Mouse (Mus musculus) embryonic facial prominence, embryonic 10.5 days (tissue): ENCODE results near the gene Capn12. TPM values are rescaled to one million over a fixed set of nuclear protein-coding genes. Genes with fewer than 3 reads are reported as not detected.

Experiments used
- DNase-seq: peaks from one replicate; pipeline ENCODE4 v3.0.0-alpha.2; 2017; ENCODE audit warnings: low spot score
- H3K27ac ChIP-seq: fragments of 300-500 bp; sonication (generic); replicated peaks from 2 replicates; pipeline ENCODE4 v1.5.1; 2016; ENCODE audit warnings: mild to moderate bottlenecking
- H3K27me3 ChIP-seq: fragments of 300-500 bp; sonication (generic); replicated peaks from 2 replicates; pipeline ENCODE4 v1.6.1; 2016; ENCODE audit warnings: low read depth, mild to moderate bottlenecking; ENCODE audit not compliant: poor library complexity, severe bottlenecking
- H3K36me3 ChIP-seq: fragments of 300-500 bp; sonication (generic); replicated peaks from 2 replicates; pipeline ENCODE4 v1.6.1; 2016; ENCODE audit warnings: mild to moderate bottlenecking, moderate library complexity
- H3K4me1 ChIP-seq: fragments of 300-500 bp; sonication (generic); 2 replicates; pipeline ENCODE4 v1.6.1; 2016
- H3K4me3 ChIP-seq: fragments of 300-500 bp; sonication (generic); 2 replicates; pipeline ENCODE4 v1.5.1; 2016; ENCODE audit warnings: mild to moderate bottlenecking, moderate library complexity
- H3K9me3 ChIP-seq: fragments of 300-500 bp; sonication (generic); 2 replicates; pipeline ENCODE4 v1.6.1; 2016; ENCODE audit warnings: mild to moderate bottlenecking
- WGBS: fragments of 180-500 bp; shearing (Covaris S2); methylation state at CpG from one replicate; pipeline ENCODE4 v1.1.7; 2016; 5-methylcytosine and 5-hydroxymethylcytosine counted together
- polyA plus RNA-seq: library from polyadenylated mRNA; unstranded; fragments of >200 nt; fragmentation: Nextera tagmentation; extraction: Ambion mirVana; gene quantifications from 2 replicates; pipeline ENCODE4 v1.2.1, GENCODE M21; 2016

The Capn12 gene
- polyA plus RNA-seq, 1 experiment from 2014 or later: 0.55 TPM

- Histone ChIP-seq H3K27me3 (no peaks in the 10 kb centered on the region), H3K27ac (no peak overlapping the region), H3K4me1 (no peaks in the 10 kb centered on the region), H3K36me3 (peaks cover 100% of the 10 kb centered on the region), H3K4me3 (no peak overlapping the region), H3K9me3 (no peaks in the 10 kb centered on the region)
- WGBS: 87% methylated on average over 10 of the region's 10 CpGs
- no peak for DNase-seq
Observed at GRCm38 (mm10) chr7:28903778-28904177, 22.6 kb downstream of the Capn12 start.

GRCm38 (mm10) chr7:28907195-28907594 is 26.0 kb downstream of the Capn12 start:
- peaks cover 7% of the 10 kb centered on the region; the same call in 1 of the 2 replicates for H3K4me1 ChIP-seq
- H3K36me3 ChIP-seq: peaks cover 100% of the 10 kb centered on the region
- no peak overlapping the region for H3K27ac ChIP-seq
- no peak for DNase-seq
- no peaks in the 10 kb centered on the region for H3K9me3 ChIP-seq
- H3K27me3 ChIP-seq: no peaks in the 10 kb centered on the region
- no peak overlapping the region for H3K4me3 ChIP-seq
- WGBS: 95% methylated on average over 5 of the region's 5 CpGs

- Histone ChIP-seq H3K4me3 (no peak overlapping the region), H3K27me3 (no peaks in the 10 kb centered on the region), H3K4me1 (peaks cover 12% of the 10 kb centered on the region), H3K9me3 (no peaks in the 10 kb centered on the region), H3K36me3 (peaks cover 100% of the 10 kb centered on the region), H3K27ac (peak overlapping the region; percentile 19; the same call in 1 of the 2 replicates)
- WGBS: 60% methylated on average over 4 of the region's 4 CpGs
- DNase-seq: no peak
Observed at GRCm38 (mm10) chr7:28911632-28912031, 30.4 kb downstream of the Capn12 start.

GRCm38 (mm10) chr7:28913171-28913570 is 31.9 kb downstream of the Capn12 start:
- WGBS: 73% methylated on average over 11 of the region's 11 CpGs
- peaks cover 100% of the 10 kb centered on the region for H3K36me3 ChIP-seq

GRCm38 (mm10) chr7:28916491-28916890 is 35.3 kb downstream of the Capn12 start:
- Histone ChIP-seq H3K36me3 (peaks cover 92% of the 10 kb centered on the region), H3K27me3 (no peaks in the 10 kb centered on the region)

More at GRCm38 (mm10) chr7:28913171-28913570, 31.9 kb downstream of the Capn12 start:
- Histone ChIP-seq H3K4me1 (peaks cover 14% of the 10 kb centered on the region), H3K27ac (no peak overlapping the region), H3K9me3 (no peaks in the 10 kb centered on the region), H3K4me3 (no peak overlapping the region), H3K27me3 (no peaks in the 10 kb centered on the region)
- DNase-seq: no peak

GRCm38 (mm10) chr7:28917503-28918426 is 36.5 kb downstream of the Capn12 start:
- Histone ChIP-seq H3K27ac (no peak overlapping the region), H3K4me1 (peaks cover 50% of the 10 kb centered on the region), H3K36me3 (peaks cover 89% of the 10 kb centered on the region), H3K27me3 (no peaks in the 10 kb centered on the region), H3K4me3 (no peak overlapping the region), H3K9me3 (no peaks in the 10 kb centered on the region)
- no peak for DNase-seq
- WGBS: 71% methylated on average over 10 of the region's 10 CpGs

More at GRCm38 (mm10) chr7:28916491-28916890, 35.3 kb downstream of the Capn12 start:
- no peak overlapping the region for H3K4me3 ChIP-seq
- DNase-seq: no peak
- no peak overlapping the region for H3K27ac ChIP-seq
- H3K4me1 ChIP-seq: peaks cover 43% of the 10 kb centered on the region
- H3K9me3 ChIP-seq: no peaks in the 10 kb centered on the region

GRCm38 (mm10) chr7:28918540-28918939 is 37.3 kb downstream of the Capn12 start:
- peaks cover 84% of the 10 kb centered on the region for H3K36me3 ChIP-seq
- 66% methylated on average over 8 of the region's 8 CpGs for WGBS
- DNase-seq: no peak

GRCm38 (mm10) chr7:28919815-28920214 is 38.6 kb downstream of the Capn12 start:
- peak; percentile 52 for DNase-seq
- Histone ChIP-seq H3K27me3 (no peaks in the 10 kb centered on the region), H3K4me1 (peaks cover 66% of the 10 kb centered on the region), H3K27ac (peak overlapping the region; percentile 78), H3K36me3 (peaks cover 71% of the 10 kb centered on the region), H3K4me3 (peak overlapping the region; percentile 11; the same call in 1 of the 2 replicates), H3K9me3 (no peaks in the 10 kb centered on the region)
- WGBS: 65% methylated on average over 6 of the region's 6 CpGs

More at GRCm38 (mm10) chr7:28918540-28918939, 37.3 kb downstream of the Capn12 start:
- Histone ChIP-seq H3K27me3 (no peaks in the 10 kb centered on the region), H3K4me3 (no peak overlapping the region), H3K9me3 (no peaks in the 10 kb centered on the region), H3K27ac (peak overlapping the region; percentile 78; the same call in 1 of the 2 replicates), H3K4me1 (peaks cover 53% of the 10 kb centered on the region)

- Histone ChIP-seq H3K4me1 (peaks cover 79% of the 10 kb centered on the region), H3K36me3 (peaks cover 58% of the 10 kb centered on the region), H3K4me3 (no peak overlapping the region), H3K27me3 (no peaks in the 10 kb centered on the region), H3K9me3 (no peaks in the 10 kb centered on the region), H3K27ac (no peak overlapping the region)
- DNase-seq: no peak
- WGBS: 94% methylated on average over 3 of the region's 3 CpGs
Observed at GRCm38 (mm10) chr7:28921178-28921577, 40.0 kb downstream of the Capn12 start.

- Histone ChIP-seq H3K4me3 (no peak overlapping the region), H3K27ac (peak overlapping the region; percentile 81), H3K27me3 (no peaks in the 10 kb centered on the region), H3K4me1 (peaks cover 84% of the 10 kb centered on the region), H3K36me3 (peaks cover 54% of the 10 kb centered on the region), H3K9me3 (no peaks in the 10 kb centered on the region)
- 89% methylated on average over 8 of the region's 8 CpGs for WGBS
- no peak for DNase-seq
Observed at GRCm38 (mm10) chr7:28921722-28922465, 40.7 kb downstream of the Capn12 start.

- 74% methylated on average over 4 of the region's 4 CpGs for WGBS
- peaks cover 84% of the 10 kb centered on the region for H3K4me1 ChIP-seq
- H3K27ac ChIP-seq: peak overlapping the region; percentile 81
- no peak overlapping the region for H3K4me3 ChIP-seq
- DNase-seq: no peak
- H3K9me3 ChIP-seq: no peaks in the 10 kb centered on the region
- H3K27me3 ChIP-seq: no peaks in the 10 kb centered on the region
- peaks cover 50% of the 10 kb centered on the region for H3K36me3 ChIP-seq
Observed at GRCm38 (mm10) chr7:28922606-28923005, 41.4 kb downstream of the Capn12 start.

GRCm38 (mm10) chr7:28923865-28924291 is 42.7 kb downstream of the Capn12 start:
- H3K27ac ChIP-seq: peak overlapping the region; percentile 81
- H3K4me1 ChIP-seq: peaks cover 78% of the 10 kb centered on the region
- H3K9me3 ChIP-seq: no peaks in the 10 kb centered on the region
- H3K27me3 ChIP-seq: no peaks in the 10 kb centered on the region
- peak overlapping the region; percentile 19; the same call in 1 of the 2 replicates for H3K4me3 ChIP-seq
- WGBS: 8% methylated on average over 4 of the region's 4 CpGs
- peak; percentile 59 for DNase-seq
- H3K36me3 ChIP-seq: peaks cover 43% of the 10 kb centered on the region
